Mouse (Mus musculus) T-helper 17 cell (primary cell): Measurements from ENCODE around the gene Rapgef4.

ENCODE experiments used
- in situ Hi-C, 2 experiments: fragments of 300-600 bp; cut with MboI, MseI; formaldehyde crosslinking; loops; 1 replicate in 1 of 2; 2 replicates in 1 of 2; pipeline ENCODE4 v1.15.1; 2025; ENCODE audit warnings: high pct_unique_total_duplicates in 2 of 2

Gene Rapgef4

GRCm38 (mm10) chr2:71980771-71981342, at the start of gene Rapgef4:
Gene Rapgef4, plus strand, starts transcription at chr2:71981240.
- in situ Hi-C loops: no loop called here

- in situ Hi-C loops: no loop called here
Observed at GRCm38 (mm10) chr2:71934046-71934445, 47.0 kb upstream of the Rapgef4 start.

- in situ Hi-C loops: no loop called here
Observed at GRCm38 (mm10) chr2:71936711-71937110, 44.3 kb upstream of the Rapgef4 start.

- in situ Hi-C loops: no loop called here
Observed at GRCm38 (mm10) chr2:71937649-71938308, 43.3 kb upstream of the Rapgef4 start.

GRCm38 (mm10) chr2:71938716-71939393, 42.2 kb upstream of the Rapgef4 start:
- in situ Hi-C loops: no loop called here

- in situ Hi-C loops: no loop called here
Observed at GRCm38 (mm10) chr2:71941005-71941720, 39.9 kb upstream of the Rapgef4 start.

- in situ Hi-C loops: no loop called here
Observed at GRCm38 (mm10) chr2:71941721-71942087, 39.3 kb upstream of the Rapgef4 start.

GRCm38 (mm10) chr2:71951212-71951611, 29.8 kb upstream of the Rapgef4 start:
- in situ Hi-C loops: no loop called here

GRCm38 (mm10) chr2:71955637-71956036, 25.4 kb upstream of the Rapgef4 start:
- in situ Hi-C loops: loop anchor here in 1 of 2 experiments (5.0 kb wide), 1 partner anchor 93 kb away; no protein-coding TSS in a partner anchor

GRCm38 (mm10) chr2:71956463-71956862, 24.6 kb upstream of the Rapgef4 start:
- in situ Hi-C loops: loop anchor here in 1 of 2 experiments (5.0 kb wide), 1 partner anchor 94 kb away; no protein-coding TSS in a partner anchor

- in situ Hi-C loops: loop anchor here in 1 of 2 experiments (5.0 kb wide), 1 partner anchor 96 kb away; no protein-coding TSS in a partner anchor
Observed at GRCm38 (mm10) chr2:71957951-71958350, 23.1 kb upstream of the Rapgef4 start.

- in situ Hi-C loops: loop anchor here in 1 of 2 experiments (5.0 kb wide), 1 partner anchor 96 kb away; no protein-coding TSS in a partner anchor
Observed at GRCm38 (mm10) chr2:71958393-71958792, 22.6 kb upstream of the Rapgef4 start.

- in situ Hi-C loops: loop anchor here in 1 of 2 experiments (5.0 to 10.0 kb wide), 2 partner anchors 67 to 1671 kb away; no protein-coding TSS in a partner anchor
Observed at GRCm38 (mm10) chr2:71964216-71964615, 16.8 kb upstream of the Rapgef4 start.

- in situ Hi-C loops: loop anchor here (5.0 to 10.0 kb wide), 2 partner anchors 67 to 1669 kb away; no protein-coding TSS in a partner anchor
Observed at GRCm38 (mm10) chr2:71965476-71965875, 15.6 kb upstream of the Rapgef4 start.

- in situ Hi-C loops: loop anchor here (5.0 to 10.0 kb wide), 2 partner anchors 66 to 1668 kb away; no protein-coding TSS in a partner anchor
Observed at GRCm38 (mm10) chr2:71966737-71967136, 14.3 kb upstream of the Rapgef4 start.

- in situ Hi-C loops: loop anchor here (5.0 to 10.0 kb wide), 2 partner anchors 64 to 1667 kb away; no protein-coding TSS in a partner anchor
Observed at GRCm38 (mm10) chr2:71967855-71968254, 13.2 kb upstream of the Rapgef4 start.

GRCm38 (mm10) chr2:71973646-71974045, 7.4 kb upstream of the Rapgef4 start:
- in situ Hi-C loops: no loop called here

- in situ Hi-C loops: no loop called here
Observed at GRCm38 (mm10) chr2:71974143-71974846, 6.7 kb upstream of the Rapgef4 start.

- in situ Hi-C loops: no loop called here
Observed at GRCm38 (mm10) chr2:71979981-71980380, 1.1 kb upstream of the Rapgef4 start.

GRCm38 (mm10) chr2:71981343-71981851, 357 bp downstream of the Rapgef4 start:
- in situ Hi-C loops: no loop called here

- in situ Hi-C loops: no loop called here
Observed at GRCm38 (mm10) chr2:71981896-71982295, 856 bp downstream of the Rapgef4 start.
